ENCODE assay signal across 8 mouse cellular contexts in the genomic region with DNA sequence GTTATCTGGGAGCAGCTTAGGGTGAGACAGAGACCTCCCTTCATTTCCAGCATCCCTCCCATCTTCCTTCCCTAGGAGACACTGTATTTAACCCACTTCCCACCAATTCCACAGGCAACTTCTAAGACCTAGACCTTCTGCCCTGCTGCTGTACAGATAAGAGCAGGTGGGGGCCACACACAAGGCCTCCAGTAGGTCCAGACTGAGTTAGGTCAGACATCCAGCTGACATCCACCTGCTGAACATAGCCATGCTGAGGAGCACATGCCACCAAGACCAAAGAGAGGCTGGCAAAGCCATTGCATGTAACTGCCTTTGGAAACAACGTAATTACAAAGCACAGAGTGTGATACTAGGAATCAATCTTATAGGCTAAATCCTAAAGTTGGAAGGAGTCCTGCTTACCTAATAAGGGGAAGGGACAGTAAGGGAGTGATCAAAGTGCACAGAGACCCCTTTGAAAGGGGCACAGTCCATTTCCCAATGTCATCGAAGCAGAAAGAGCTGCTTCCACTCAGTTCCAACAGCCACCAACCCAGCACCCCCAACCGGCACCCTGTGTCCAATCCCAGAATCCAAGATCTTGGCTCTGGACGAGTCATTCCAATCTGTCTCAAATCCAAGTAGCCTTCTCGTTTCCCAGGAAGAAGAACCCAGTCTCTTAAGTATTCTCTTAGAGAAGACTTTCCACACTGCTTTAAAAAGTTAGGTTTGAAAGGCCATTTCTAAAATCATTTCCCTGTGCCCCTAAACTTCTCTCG. TPM values are rescaled to one million over a fixed set of nuclear protein-coding genes. Genes with fewer than 3 reads are reported as not detected.
A peak's percentile ranks its signal among the peaks of the same experiment; 100 is the strongest.
DNase-seq lines count a peak whose midpoint lies in the region; ATAC-seq lines count a peak whose summit lies in the region.

No protein-coding gene starts in this region.

- peaks cover 4% of the 10 kb centered on the region for H3K36me3 ChIP-seq in kidney, embryonic 16.5 days (ENCODE audit: insufficient read depth, low read length)
- no peaks in the 10 kb centered on the region for H3K36me3 ChIP-seq in embryonic facial prominence, embryonic 11.5 days (replicated peaks; ENCODE audit: control insufficient read depth, insufficient read depth, low read depth, low read length)
- no peaks in the 10 kb centered on the region for H3K36me3 ChIP-seq in hindbrain, embryonic 16.5 days (ENCODE audit: control insufficient read depth, insufficient read depth, low read length)
- no peaks in the 10 kb centered on the region for H3K36me3 ChIP-seq in midbrain, embryonic 14.5 days (ENCODE audit: control insufficient read depth, insufficient read depth, low read length)

- WGBS in kidney, embryonic 16.5 days = 14% methylated on average over 6 of the region's 6 CpGs
- WGBS in embryonic facial prominence, embryonic 11.5 days = 39% methylated on average over 6 of the region's 6 CpGs
- WGBS in hindbrain, embryonic 16.5 days = 19% methylated on average over 6 of the region's 6 CpGs
- 22% methylated on average over 6 of the region's 6 CpGs for WGBS in midbrain, embryonic 14.5 days

- peak overlapping the region; percentile 91 for H3K27ac ChIP-seq in kidney, embryonic 16.5 days (ENCODE audit: low read length)
- H3K27ac ChIP-seq in embryonic facial prominence, embryonic 11.5 days (replicated peaks; ENCODE audit: low read depth, low read length) = no peak overlapping the region
- H3K27ac ChIP-seq in hindbrain, embryonic 16.5 days (ENCODE audit: low read depth, low read length) = peak overlapping the region; percentile 82; the same call in 1 of the 2 replicates
- no peak overlapping the region for H3K27ac ChIP-seq in midbrain, embryonic 14.5 days (replicated peaks; ENCODE audit: low read depth, low read length)

- no peak for ATAC-seq in kidney, embryonic 16.5 days (ENCODE audit: low FRiP score, low TSS enrichment)
- no peak for ATAC-seq in embryonic facial prominence, embryonic 11.5 days (replicated peaks; ENCODE audit: insufficient number of reproducible peaks, low FRiP score, low TSS enrichment, low read depth)
- no peak for ATAC-seq in hindbrain, embryonic 16.5 days
- ATAC-seq in midbrain, embryonic 14.5 days (ENCODE audit: low FRiP score, low TSS enrichment) = no peak

- H3K4me2 ChIP-seq in kidney, embryonic 16.5 days (replicated peaks; ENCODE audit: low read depth, low read length) = peak overlapping the region; percentile 73
- peak overlapping the region; percentile 84 for H3K4me2 ChIP-seq in embryonic facial prominence, embryonic 11.5 days (ENCODE audit: low read depth, low read length)
- H3K4me2 ChIP-seq in hindbrain, embryonic 16.5 days (ENCODE audit: low read length) = peak overlapping the region; percentile 85
- H3K4me2 ChIP-seq in midbrain, embryonic 14.5 days (ENCODE audit: low read length) = peak overlapping the region; percentile 85

- DNase-seq in kidney, postnatal 14 days = no peak
- no peak for DNase-seq in embryonic facial prominence, embryonic 11.5 days (ENCODE audit: low spot score)
- DNase-seq in midbrain, embryonic 14.5 days = peak; percentile 9
- DNase-seq in frontal cortex, postnatal 10 days (ENCODE audit: low spot score in 2 of 2) = no peak
- no peak for DNase-seq in adrenal gland, adult 18-20 months (ENCODE audit: low spot score in 2 of 2)
- no peak for DNase-seq in thymus, postnatal 4 days

- peak overlapping the region; percentile 96 for H3K4me3 ChIP-seq in kidney, embryonic 16.5 days (ENCODE audit: low read length)
- peak overlapping the region; percentile 89 for H3K4me3 ChIP-seq in embryonic facial prominence, embryonic 11.5 days (ENCODE audit: low read depth, low read length)
- H3K4me3 ChIP-seq in hindbrain, embryonic 16.5 days (ENCODE audit: low read length) = peak overlapping the region; percentile 93
- H3K4me3 ChIP-seq in midbrain, embryonic 14.5 days (replicated peaks; ENCODE audit: low read depth, low read length) = peak overlapping the region; percentile 91

- no peaks in the 10 kb centered on the region for H3K27me3 ChIP-seq in kidney, embryonic 16.5 days (ENCODE audit: insufficient read depth, low read length)
- no peaks in the 10 kb centered on the region for H3K27me3 ChIP-seq in embryonic facial prominence, embryonic 11.5 days (ENCODE audit: control insufficient read depth, insufficient read depth, low read length)
- H3K27me3 ChIP-seq in hindbrain, embryonic 16.5 days (replicated peaks; ENCODE audit: control insufficient read depth, insufficient read depth, low read length) = no peaks in the 10 kb centered on the region
- no peaks in the 10 kb centered on the region for H3K27me3 ChIP-seq in midbrain, embryonic 14.5 days (ENCODE audit: control insufficient read depth, insufficient read depth, low read length)

- peak overlapping the region; percentile 99 for H3K9ac ChIP-seq in kidney, embryonic 16.5 days (replicated peaks; ENCODE audit: low read length)
- H3K9ac ChIP-seq in embryonic facial prominence, embryonic 11.5 days (replicated peaks; ENCODE audit: low read length) = peak overlapping the region; percentile 96
- peak overlapping the region; percentile 99 for H3K9ac ChIP-seq in hindbrain, embryonic 16.5 days (ENCODE audit: low read depth, low read length)
- H3K9ac ChIP-seq in midbrain, embryonic 14.5 days (replicated peaks; ENCODE audit: low read length) = peak overlapping the region; percentile 98

- H3K9me3 ChIP-seq in kidney, embryonic 16.5 days (ENCODE audit: low read length) = no peaks in the 10 kb centered on the region
- H3K9me3 ChIP-seq in embryonic facial prominence, embryonic 11.5 days (replicated peaks; ENCODE audit: control insufficient read depth, low read length) = no peaks in the 10 kb centered on the region
- H3K9me3 ChIP-seq in hindbrain, embryonic 16.5 days (ENCODE audit: control insufficient read depth, low read length) = no peaks in the 10 kb centered on the region
- H3K9me3 ChIP-seq in midbrain, embryonic 14.5 days (ENCODE audit: control insufficient read depth, low read length) = no peaks in the 10 kb centered on the region

- H3K4me1 ChIP-seq in kidney, embryonic 16.5 days (ENCODE audit: insufficient read depth, low read length) = peaks cover 66% of the 10 kb centered on the region
- no peaks in the 10 kb centered on the region for H3K4me1 ChIP-seq in embryonic facial prominence, embryonic 11.5 days (ENCODE audit: control insufficient read depth, insufficient read depth, low read length)
- H3K4me1 ChIP-seq in hindbrain, embryonic 16.5 days (ENCODE audit: control insufficient read depth, insufficient read depth, low read depth, low read length) = peaks cover 29% of the 10 kb centered on the region
- H3K4me1 ChIP-seq in midbrain, embryonic 14.5 days (ENCODE audit: control insufficient read depth, insufficient read depth, low read length) = peaks cover 19% of the 10 kb centered on the region

RNA-seq across cellular contexts. Expression of a gene that starts 1.3 kb away (rescaled TPM):
- polyA plus RNA-seq in kidney, embryonic 16.5 days (2015; fragmentation: Nextera tagmentation; extraction: Ambion mirVana) = 48.2 and 81.9 TPM in 2 replicates
- polyA plus RNA-seq in embryonic facial prominence, embryonic 11.5 days (2014; fragmentation: Nextera tagmentation; extraction: Ambion mirVana) = 32.8 and 34.1 TPM in 2 replicates
- 44.0 and 70.1 TPM in 2 replicates for polyA plus RNA-seq in hindbrain, embryonic 16.5 days (2015; fragmentation: Nextera tagmentation; extraction: Ambion mirVana)
- 61.4 and 68.0 TPM in 2 replicates for polyA plus RNA-seq in midbrain, embryonic 14.5 days (2014; fragmentation: Nextera tagmentation; extraction: Ambion mirVana)
- total RNA-seq in adrenal gland, adult 18-20 months (2021) = 100 to 1,000 TPM; 289 to 343 TPM

Comparison
In these comparisons a context has a peak if more than half of its experiments do, and no peak if none do; other contexts are left out.
1. H3K27ac ChIP-seq: peak in kidney, embryonic 16.5 days (single experiment) and hindbrain, embryonic 16.5 days (single experiment); none in embryonic facial prominence, embryonic 11.5 days (single experiment) and midbrain, embryonic 14.5 days (single experiment).
2. Peak in every context shown above with its lines, with median percentiles within 50 percentile points of each other: H3K4me2 ChIP-seq, H3K4me3 ChIP-seq and H3K9ac ChIP-seq.